Mouse (Mus musculus): ENCODE measurements around the gene Praf2. TPM values are rescaled to one million over a fixed set of nuclear protein-coding genes. Genes with fewer than 3 reads are reported as not detected.

Gene Praf2
- polyA plus RNA-seq, 1 experiment from 2014 or later, result 68.9 TPM

- H3K4me1 ChIP-seq, result peaks cover 23% of the 10 kb centered on the region
- H3K4me2 ChIP-seq, result peak overlapping the region; percentile 65
- peaks cover 38% of the 10 kb centered on the region for H3K36me3 ChIP-seq
- no peak for ATAC-seq (replicated peaks; ENCODE audit: low FRiP score)
- no peaks in the 10 kb centered on the region for H3K9me3 ChIP-seq (replicated peaks)
- H3K4me3 ChIP-seq (replicated peaks), result peak overlapping the region; percentile 70
- WGBS, result 27% methylated on average over 12 of the region's 13 CpGs
- H3K27me3 ChIP-seq, result no peaks in the 10 kb centered on the region
- peak overlapping the region; percentile 73 for H3K27ac ChIP-seq
- 0 out of 2 replicates have a peak overlapping the region, but pooled peaks have one; percentile 17 for H3K9ac ChIP-seq
Observed at GRCm38 (mm10) chrX:7765281-7765670, 37.0 kb downstream of the Praf2 start.

GRCm38 (mm10) chrX:7765764-7766163, 37.5 kb downstream of the Praf2 start:
- peaks cover 23% of the 10 kb centered on the region for H3K4me1 ChIP-seq
- H3K36me3 ChIP-seq, result peaks cover 43% of the 10 kb centered on the region
- H3K4me2 ChIP-seq, result peak overlapping the region; percentile 65
- WGBS, result 18% methylated on average over 11 of the region's 11 CpGs
- peak; percentile 64 for ATAC-seq (replicated peaks; ENCODE audit: low FRiP score)
- H3K27me3 ChIP-seq, result no peaks in the 10 kb centered on the region
- H3K9me3 ChIP-seq (replicated peaks), result no peaks in the 10 kb centered on the region
- peak overlapping the region; percentile 70 for H3K4me3 ChIP-seq (replicated peaks)
- H3K27ac ChIP-seq, result peak overlapping the region; percentile 73
- H3K9ac ChIP-seq, result no peak overlapping the region

DNA sequence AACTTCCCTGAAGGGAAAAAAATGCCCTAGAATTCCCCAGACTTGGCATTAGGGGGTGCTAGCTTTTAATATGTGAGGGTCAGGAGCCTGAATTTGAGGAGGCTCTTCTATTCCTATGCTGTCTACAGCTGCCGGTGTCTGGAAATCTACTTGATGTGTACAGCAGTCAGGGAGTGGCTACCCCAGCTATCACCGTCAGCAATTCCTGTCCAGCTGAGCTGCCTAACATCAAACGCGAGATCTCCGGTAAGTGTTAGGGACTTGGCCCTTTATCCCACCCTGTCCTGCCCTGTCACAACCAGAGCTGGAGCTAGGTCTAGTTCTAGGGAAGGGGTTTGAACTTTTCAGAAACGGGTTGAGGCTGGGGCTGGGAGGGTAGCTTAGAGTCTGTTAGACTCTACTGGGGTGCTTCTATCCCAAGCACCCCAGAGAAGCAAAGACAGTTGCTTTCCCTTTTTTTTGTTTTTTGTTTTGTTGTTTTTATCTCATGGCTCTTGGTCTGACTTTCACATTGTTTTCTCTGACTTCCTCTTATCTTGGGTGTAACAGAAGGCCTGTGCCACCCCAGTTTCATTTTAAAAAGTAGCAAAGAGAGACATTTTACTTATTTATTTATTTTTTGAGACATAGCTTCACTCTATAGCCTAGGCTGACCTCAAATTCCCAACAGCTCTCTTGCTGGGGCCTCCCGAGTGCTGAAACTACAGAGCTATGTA, 41.2 kb downstream of the Praf2 start:
- no peaks in the 10 kb centered on the region for H3K9me3 ChIP-seq (replicated peaks)
- H3K9ac ChIP-seq, result no peak overlapping the region
- no peak for ATAC-seq (replicated peaks; ENCODE audit: low FRiP score)
- H3K4me3 ChIP-seq (replicated peaks), result no peak overlapping the region
- H3K27ac ChIP-seq, result no peak overlapping the region
- 90% methylated on average over 7 of the region's 7 CpGs for WGBS
- peaks cover 18% of the 10 kb centered on the region for H3K4me1 ChIP-seq
- no peaks in the 10 kb centered on the region for H3K27me3 ChIP-seq
- H3K4me2 ChIP-seq, result no peak overlapping the region
- peaks cover 76% of the 10 kb centered on the region for H3K36me3 ChIP-seq

- Histone ChIP-seq H3K27me3 (no peaks in the 10 kb centered on the region), H3K36me3 (peaks cover 63% of the 10 kb centered on the region), H3K4me3 (replicated peaks) (no peak overlapping the region), H3K4me1 (no peaks in the 10 kb centered on the region), H3K4me2 (no peak overlapping the region), H3K9ac (no peak overlapping the region), H3K27ac (no peak overlapping the region), H3K9me3 (replicated peaks) (no peaks in the 10 kb centered on the region)
- 57% methylated on average over 2 of the region's 2 CpGs for WGBS
- no peak for ATAC-seq (replicated peaks; ENCODE audit: low FRiP score)
Observed at GRCm38 (mm10) chrX:7772766-7773165, 44.5 kb downstream of the Praf2 start.

- 82% methylated on average over 9 of the region's 9 CpGs for WGBS
- no peaks in the 10 kb centered on the region for H3K4me1 ChIP-seq
- ATAC-seq (replicated peaks; ENCODE audit: low FRiP score), result no peak
Observed at GRCm38 (mm10) chrX:7775501-7776205, 47.4 kb downstream of the Praf2 start.

GRCm38 (mm10) chrX:7776329-7777082, 48.3 kb downstream of the Praf2 start:
- Histone ChIP-seq H3K36me3 (peaks cover 26% of the 10 kb centered on the region), H3K4me1 (no peaks in the 10 kb centered on the region), H3K4me2 (no peak overlapping the region), H3K9me3 (replicated peaks) (no peaks in the 10 kb centered on the region), H3K4me3 (replicated peaks) (no peak overlapping the region), H3K27ac (no peak overlapping the region), H3K9ac (no peak overlapping the region), H3K27me3 (no peaks in the 10 kb centered on the region)
- ATAC-seq (replicated peaks; ENCODE audit: low FRiP score), result no peak; the same call in 1 of the 2 replicates
- 44% methylated on average over 8 of the region's 8 CpGs for WGBS

More at GRCm38 (mm10) chrX:7775501-7776205, 47.4 kb downstream of the Praf2 start:
- Histone ChIP-seq H3K9me3 (replicated peaks) (no peaks in the 10 kb centered on the region), H3K27ac (no peak overlapping the region), H3K36me3 (peaks cover 35% of the 10 kb centered on the region), H3K4me3 (replicated peaks) (no peak overlapping the region), H3K4me2 (no peak overlapping the region), H3K9ac (no peak overlapping the region), H3K27me3 (no peaks in the 10 kb centered on the region)

GRCm38 (mm10) chrX:7778450-7779244, 50.4 kb downstream of the Praf2 start:
- peaks cover 8% of the 10 kb centered on the region for H3K36me3 ChIP-seq
- no peak overlapping the region for H3K4me3 ChIP-seq (replicated peaks)
- WGBS, result 59% methylated on average over 7 of the region's 7 CpGs
- no peak overlapping the region for H3K27ac ChIP-seq
- no peaks in the 10 kb centered on the region for H3K4me1 ChIP-seq
- no peaks in the 10 kb centered on the region for H3K9me3 ChIP-seq (replicated peaks)
- peak; percentile 70; the same call in 1 of the 2 replicates for ATAC-seq (replicated peaks; ENCODE audit: low FRiP score)
- no peak overlapping the region for H3K4me2 ChIP-seq
- no peak overlapping the region for H3K9ac ChIP-seq
- H3K27me3 ChIP-seq, result no peaks in the 10 kb centered on the region

GRCm38 (mm10) chrX:7779294-7779693, 51.1 kb downstream of the Praf2 start:
- no peaks in the 10 kb centered on the region for H3K9me3 ChIP-seq (replicated peaks)
- no peak for ATAC-seq (replicated peaks; ENCODE audit: low FRiP score)
- WGBS, result 22% methylated on average over 3 of the region's 3 CpGs

More at GRCm38 (mm10) chrX:7779294-7779693, 51.1 kb downstream of the Praf2 start:
- no peak overlapping the region for H3K27ac ChIP-seq
- H3K9ac ChIP-seq, result no peak overlapping the region
- no peak overlapping the region for H3K4me3 ChIP-seq (replicated peaks)
- H3K4me2 ChIP-seq, result no peak overlapping the region
- H3K36me3 ChIP-seq, result peaks cover 2% of the 10 kb centered on the region
- no peaks in the 10 kb centered on the region for H3K27me3 ChIP-seq
- H3K4me1 ChIP-seq, result no peaks in the 10 kb centered on the region

Other genes with a start within 250 kb of the Praf2 start
- gene Foxp3, start 154.8 kb upstream of the Praf2 start, polyA plus RNA-seq (2015; fragmentation: Nextera tagmentation; extraction: Ambion mirVana), result not detected in 2 replicates
- 2.0 TPM in 2 replicates for gene Ppp1r3f, start 154.2 kb upstream of the Praf2 start, polyA plus RNA-seq (2015; fragmentation: Nextera tagmentation; extraction: Ambion mirVana)
- gene Ccdc22, start 122.9 kb upstream of the Praf2 start, polyA plus RNA-seq (2015; fragmentation: Nextera tagmentation; extraction: Ambion mirVana), result 29.9 and 30.5 TPM in 2 replicates
- 0.04 TPM in 1 of 2 replicates, not detected in the other for gene Cacna1f, start 121.4 kb upstream of the Praf2 start, polyA plus RNA-seq (2015; fragmentation: Nextera tagmentation; extraction: Ambion mirVana)
- gene Syp, start 90.0 kb upstream of the Praf2 start, polyA plus RNA-seq (2015; fragmentation: Nextera tagmentation; extraction: Ambion mirVana), result 2.2 and 5.5 TPM in 2 replicates
- 10.9 and 13.2 TPM in 2 replicates for gene Prickle3, start 71.2 kb upstream of the Praf2 start, polyA plus RNA-seq (2015; fragmentation: Nextera tagmentation; extraction: Ambion mirVana)
- 156 and 168 TPM in 2 replicates for gene Plp2, start 57.0 kb upstream of the Praf2 start, polyA plus RNA-seq (2015; fragmentation: Nextera tagmentation; extraction: Ambion mirVana)
- 0.58 and 0.68 TPM in 2 replicates for gene Magix, start 47.2 kb upstream of the Praf2 start, polyA plus RNA-seq (2015; fragmentation: Nextera tagmentation; extraction: Ambion mirVana)
- gene Gpkow, start 31.3 kb upstream of the Praf2 start, polyA plus RNA-seq (2015; fragmentation: Nextera tagmentation; extraction: Ambion mirVana), result 40.3 and 42.5 TPM in 2 replicates
- 35.4 and 38.6 TPM in 2 replicates for gene Wdr45, start 14.1 kb upstream of the Praf2 start, polyA plus RNA-seq (2015; fragmentation: Nextera tagmentation; extraction: Ambion mirVana)
- 0.96 TPM in 1 of 2 replicates, not detected in the other for gene Gm45208, start 6.2 kb upstream of the Praf2 start, polyA plus RNA-seq (2015; fragmentation: Nextera tagmentation; extraction: Ambion mirVana)
- 19.6 and 20.2 TPM in 2 replicates for gene Ccdc120, start 22.5 kb downstream of the Praf2 start, polyA plus RNA-seq (2015; fragmentation: Nextera tagmentation; extraction: Ambion mirVana)
- 26.3 and 30.9 TPM in 2 replicates for gene Tfe3, start 34.1 kb downstream of the Praf2 start, polyA plus RNA-seq (2015; fragmentation: Nextera tagmentation; extraction: Ambion mirVana)
- 44.1 and 51.8 TPM in 2 replicates for gene Gripap1, start 61.3 kb downstream of the Praf2 start, polyA plus RNA-seq (2015; fragmentation: Nextera tagmentation; extraction: Ambion mirVana)
- gene Kcnd1, start 93.8 kb downstream of the Praf2 start, polyA plus RNA-seq (2015; fragmentation: Nextera tagmentation; extraction: Ambion mirVana), result 1.6 and 1.9 TPM in 2 replicates
- gene Otud5, start 112.9 kb downstream of the Praf2 start, polyA plus RNA-seq (2015; fragmentation: Nextera tagmentation; extraction: Ambion mirVana), result 40.0 and 44.8 TPM in 2 replicates
- 9.7 and 10.8 TPM in 2 replicates for gene Pim2, start 149.8 kb downstream of the Praf2 start, polyA plus RNA-seq (2015; fragmentation: Nextera tagmentation; extraction: Ambion mirVana)
- 33.7 and 35.8 TPM in 2 replicates for gene Slc35a2, start 155.6 kb downstream of the Praf2 start, polyA plus RNA-seq (2015; fragmentation: Nextera tagmentation; extraction: Ambion mirVana)
- gene Pqbp1, start 170.8 kb downstream of the Praf2 start, polyA plus RNA-seq (2015; fragmentation: Nextera tagmentation; extraction: Ambion mirVana), result 116 and 119 TPM in 2 replicates
- 168 and 171 TPM in 2 replicates for gene Timm17b, start 170.9 kb downstream of the Praf2 start, polyA plus RNA-seq (2015; fragmentation: Nextera tagmentation; extraction: Ambion mirVana)
- gene Gm10491, start 179.4 kb downstream of the Praf2 start, polyA plus RNA-seq (2015; fragmentation: Nextera tagmentation; extraction: Ambion mirVana), result not detected in 2 replicates
- gene Gm10490, start 181.1 kb downstream of the Praf2 start, polyA plus RNA-seq (2015; fragmentation: Nextera tagmentation; extraction: Ambion mirVana), result not detected in 2 replicates
- 1.7 and 7.7 TPM in 2 replicates for gene Pcsk1n, start 191.4 kb downstream of the Praf2 start, polyA plus RNA-seq (2015; fragmentation: Nextera tagmentation; extraction: Ambion mirVana)
- not detected in 2 replicates for gene Eras, start 200.2 kb downstream of the Praf2 start, polyA plus RNA-seq (2015; fragmentation: Nextera tagmentation; extraction: Ambion mirVana)
- gene Hdac6, start 219.4 kb downstream of the Praf2 start, polyA plus RNA-seq (2015; fragmentation: Nextera tagmentation; extraction: Ambion mirVana), result 49.2 and 59.6 TPM in 2 replicates
- 1.2 and 2.3 TPM in 2 replicates for gene Gata1, start 249.6 kb downstream of the Praf2 start, polyA plus RNA-seq (2015; fragmentation: Nextera tagmentation; extraction: Ambion mirVana)

Measured in kidney, embryonic 15.5 days (tissue).